Mouse (Mus musculus): ENCODE results near the gene Vipr1. TPM values are rescaled to one million over a fixed set of nuclear protein-coding genes. Genes with fewer than 3 reads are reported as not detected.

The Vipr1 gene
- 0.89 and 1.6 TPM in 2 replicates for polyA plus RNA-seq (2012; rRNA removed; ENCODE audit: low replicate concordance)

DNA sequence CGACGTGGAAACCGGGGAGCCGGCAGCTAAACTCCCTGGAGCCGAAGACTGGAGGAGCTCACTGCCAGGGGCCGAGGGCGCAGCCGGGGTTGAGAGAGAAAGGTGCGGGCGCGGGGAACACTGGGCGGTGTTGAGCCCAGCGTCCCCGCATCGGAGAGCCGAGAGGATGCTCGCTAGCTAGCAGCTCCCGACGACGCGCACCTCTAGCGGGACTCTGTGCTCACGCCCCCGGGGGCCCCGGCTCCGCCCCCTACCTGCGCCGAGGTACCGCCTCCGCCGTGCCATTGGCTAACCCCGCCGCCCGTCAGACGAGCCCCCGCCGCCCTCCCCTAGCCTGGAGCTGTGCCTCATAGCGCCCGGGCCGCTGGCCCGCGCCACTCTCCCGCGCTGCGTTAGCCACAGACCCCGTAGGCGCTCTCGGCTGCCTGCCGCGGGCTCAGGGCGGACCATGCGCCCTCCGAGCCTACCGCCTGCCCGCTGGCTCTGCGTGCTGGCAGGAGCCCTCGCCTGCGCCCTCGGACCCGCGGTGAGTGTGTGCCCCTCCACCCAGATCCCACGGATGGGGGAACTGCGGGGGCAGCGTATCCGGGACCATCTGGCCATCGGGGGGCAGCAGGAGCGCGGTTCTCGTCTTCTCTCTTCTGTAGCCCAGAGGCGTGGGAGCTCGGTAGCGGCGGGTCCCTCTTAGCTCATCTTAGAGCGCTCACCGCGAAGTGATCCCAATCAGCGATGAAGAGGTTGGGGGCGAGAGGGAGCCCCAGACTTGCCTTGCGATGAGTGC is at the start of gene Vipr1:
TSS of gene Vipr1 (plus strand) at position 316 of the 781 bp plus-strand sequence.

DNA sequence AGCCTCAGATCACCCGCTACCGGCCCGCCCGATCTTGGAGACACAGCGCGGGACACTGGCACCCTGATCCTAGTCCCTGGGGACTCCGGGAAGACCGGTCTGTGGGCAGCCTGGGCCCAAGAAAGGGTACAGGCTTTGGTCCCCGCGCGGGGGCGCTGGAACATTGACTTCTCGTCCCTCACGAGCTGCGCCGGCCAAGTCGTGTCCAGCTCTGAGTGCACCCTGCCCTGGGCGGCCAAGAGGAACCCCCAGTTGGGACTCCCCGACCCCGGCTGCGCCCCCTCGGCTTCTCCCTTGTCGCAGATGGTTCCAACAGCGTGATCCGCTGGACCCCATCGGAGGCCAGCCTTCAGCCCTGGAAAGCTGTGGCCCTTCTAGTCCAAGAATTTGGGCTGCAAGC is 515 bp upstream of the Vipr1 start, which contains the start of gene Lyzl4:
TSS of gene Lyzl4 (minus strand) at position 96 of the 400 bp plus-strand sequence.

GRCm38 (mm10) chr9:121704646-121705625 is 62.4 kb downstream of the Vipr1 start, which contains the start of gene Sec22c:
TSS of gene Sec22c (minus strand) at chr9:121705490.

DNA sequence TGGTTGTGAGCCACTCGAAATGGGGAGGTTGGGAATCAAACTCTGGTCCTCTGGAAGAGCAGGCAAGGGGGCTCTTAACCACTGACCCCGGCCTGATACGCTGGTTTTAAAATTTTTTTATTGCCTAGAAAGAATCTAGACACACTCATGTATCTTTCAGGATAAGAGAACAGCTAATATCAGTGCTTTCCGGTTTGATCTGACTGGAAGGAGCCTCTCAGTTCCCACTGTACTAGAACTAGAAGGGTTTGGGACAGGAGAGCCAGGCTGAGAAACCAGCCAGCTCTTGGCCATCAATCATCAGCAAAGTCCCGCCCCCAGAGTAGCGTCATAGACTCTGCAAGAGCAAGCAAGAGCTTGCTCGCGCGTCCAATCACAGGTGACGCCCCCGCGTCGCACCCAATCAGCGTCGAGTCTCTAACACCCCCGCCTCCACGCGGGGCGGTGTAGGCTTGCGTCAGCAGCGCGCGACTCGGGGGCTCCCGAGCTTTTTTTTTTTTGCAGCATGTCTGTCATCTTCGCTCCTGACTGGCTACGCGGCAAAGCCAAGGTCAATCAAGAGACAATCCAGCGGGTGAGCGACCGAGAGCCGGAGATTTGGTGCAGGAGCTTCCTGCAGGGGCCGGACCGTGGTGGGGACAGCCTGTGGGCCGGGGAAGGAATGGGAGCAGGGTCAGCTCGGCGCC is 67.5 kb downstream of the Vipr1 start, which contains the start of gene Ss18l2:
TSS of gene Ss18l2 (plus strand) at position 432 of the 686 bp plus-strand sequence.

GRCm38 (mm10) chr9:121718792-121719318 is 76.3 kb downstream of the Vipr1 start, which contains the start of gene Nktr:
TSS of gene Nktr (plus strand) at chr9:121719169.

Other genes starting within 250 kb of the Vipr1 start
- gene Cck, start 147.0 kb upstream of the Vipr1 start, polyA plus RNA-seq (2012; rRNA removed; ENCODE audit: low replicate concordance): 0.99 and 1.6 TPM in 2 replicates
- 0.15 TPM in 1 of 2 replicates, not detected in the other for gene Lyzl4, start 620 bp upstream of the Vipr1 start, polyA plus RNA-seq (2012; rRNA removed; ENCODE audit: low replicate concordance)
- 9.1 and 9.3 TPM in 2 replicates for gene Sec22c, start 62.8 kb downstream of the Vipr1 start, polyA plus RNA-seq (2012; rRNA removed; ENCODE audit: low replicate concordance)
- gene Ss18l2, start 67.6 kb downstream of the Vipr1 start, polyA plus RNA-seq (2012; rRNA removed; ENCODE audit: low replicate concordance): 27.2 and 43.5 TPM in 2 replicates
- 48.9 and 84.0 TPM in 2 replicates for gene Nktr, start 76.5 kb downstream of the Vipr1 start, polyA plus RNA-seq (2012; rRNA removed; ENCODE audit: low replicate concordance)
- 36.5 and 71.2 TPM in 2 replicates for gene Zfp651, start 116.6 kb downstream of the Vipr1 start, polyA plus RNA-seq (2012; rRNA removed; ENCODE audit: low replicate concordance)
- not detected in 2 replicates for gene Klhl40, start 134.9 kb downstream of the Vipr1 start, polyA plus RNA-seq (2012; rRNA removed; ENCODE audit: low replicate concordance)
- 0.11 and 4.7 TPM in 2 replicates for gene Hhatl, start 149.8 kb downstream of the Vipr1 start, polyA plus RNA-seq (2012; rRNA removed; ENCODE audit: low replicate concordance)
- 0.40 TPM in 1 of 2 replicates, not detected in the other for gene Ccdc13, start 196.7 kb downstream of the Vipr1 start, polyA plus RNA-seq (2012; rRNA removed; ENCODE audit: low replicate concordance)
- 22.2 and 37.1 TPM in 2 replicates for gene Higd1a, start 215.6 kb downstream of the Vipr1 start, polyA plus RNA-seq (2012; rRNA removed; ENCODE audit: low replicate concordance)